Mouse (Mus musculus): Measurements from ENCODE around the gene Unk. TPM values are rescaled to one million over a fixed set of nuclear protein-coding genes. Genes with fewer than 3 reads are reported as not detected.

The Unk gene
- polyA plus RNA-seq (2015; fragmentation: Nextera tagmentation; extraction: Ambion mirVana): 32.4 and 33.1 TPM in 2 replicates

DNA sequence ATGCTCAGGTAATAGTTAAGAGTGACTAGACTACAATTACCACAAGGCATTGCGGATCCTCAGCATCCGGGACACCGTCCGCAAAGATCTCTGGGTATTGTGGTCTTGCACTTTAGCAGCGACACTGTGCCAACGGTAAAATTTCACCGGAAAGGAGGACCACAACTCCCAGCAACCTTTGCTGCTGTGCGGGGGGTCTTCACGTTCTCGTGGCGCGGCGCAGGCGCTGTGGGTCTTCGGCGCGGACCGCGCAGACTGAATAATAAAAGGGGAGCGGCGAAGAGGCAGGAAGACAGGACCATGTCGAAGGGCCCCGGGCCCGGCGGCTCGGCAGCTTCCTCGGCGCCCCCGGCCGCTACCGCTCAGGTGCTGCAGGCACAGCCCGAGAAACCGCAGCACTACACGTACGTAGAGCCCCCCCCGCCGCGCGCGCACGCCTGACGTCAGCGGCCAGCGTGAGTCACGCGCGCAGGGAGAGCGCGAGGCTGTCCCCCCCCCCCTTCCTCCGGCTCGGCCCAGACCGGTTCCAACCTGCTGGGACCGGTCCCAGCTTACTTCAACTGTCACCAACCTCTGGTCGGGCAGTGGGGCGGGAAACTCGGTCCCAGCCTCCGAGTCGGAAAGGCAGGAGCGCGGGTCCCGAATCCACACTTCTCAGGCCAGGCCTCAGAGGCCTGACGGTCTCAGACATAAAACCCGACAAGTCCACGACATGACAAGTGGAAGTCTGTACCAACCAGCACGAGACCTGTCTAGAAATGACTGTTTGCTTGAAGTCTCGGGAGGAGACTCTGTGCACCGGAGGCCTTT is at the start of gene Unk:
Unk (plus strand) TSS at position 235 of the 810 bp plus-strand sequence.
- 0 out of 2 replicates have a peak, but pooled peaks cover 6% of the 10 kb centered on the region for H3K36me3 ChIP-seq
- peak; percentile 95 for ATAC-seq (ENCODE audit: low read depth)
- H3K27ac ChIP-seq (replicated peaks): peak within 1 kb of the TSS; percentile 100
- H3K27me3 ChIP-seq: no peaks in the 10 kb centered on the region
- peak within 1 kb of the TSS; percentile 81 for H3K4me2 ChIP-seq
- WGBS: under 1% methylated on average over 53 of the region's 67 CpGs
- H3K9ac ChIP-seq: peak within 1 kb of the TSS; percentile 93
- H3K4me3 ChIP-seq: peak within 1 kb of the TSS; percentile 70
- H3K9me3 ChIP-seq: no peaks in the 10 kb centered on the region
- H3K4me1 ChIP-seq (replicated peaks): peaks cover 28% of the 10 kb centered on the region

DNA sequence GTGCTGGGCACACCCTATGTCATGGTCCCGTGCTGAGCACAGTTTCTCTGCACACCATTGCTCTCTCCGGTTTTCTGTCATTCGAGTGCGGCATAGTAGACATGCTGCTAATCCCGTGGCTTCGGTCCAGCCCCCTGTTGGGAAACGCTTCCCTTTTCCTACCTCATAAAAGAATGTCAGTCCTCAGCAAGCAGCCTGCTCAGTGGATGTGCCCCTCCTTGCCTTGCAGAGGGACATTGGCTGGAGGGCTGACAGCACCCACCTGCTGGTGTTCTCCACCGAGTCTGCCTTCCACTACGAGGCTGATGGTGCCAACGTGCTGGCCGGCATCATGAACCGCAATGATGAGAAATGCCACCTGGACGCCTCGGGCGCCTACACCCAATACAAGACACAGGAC is 47.6 kb upstream of the Unk start:
- no peaks in the 10 kb centered on the region for H3K36me3 ChIP-seq

DNA sequence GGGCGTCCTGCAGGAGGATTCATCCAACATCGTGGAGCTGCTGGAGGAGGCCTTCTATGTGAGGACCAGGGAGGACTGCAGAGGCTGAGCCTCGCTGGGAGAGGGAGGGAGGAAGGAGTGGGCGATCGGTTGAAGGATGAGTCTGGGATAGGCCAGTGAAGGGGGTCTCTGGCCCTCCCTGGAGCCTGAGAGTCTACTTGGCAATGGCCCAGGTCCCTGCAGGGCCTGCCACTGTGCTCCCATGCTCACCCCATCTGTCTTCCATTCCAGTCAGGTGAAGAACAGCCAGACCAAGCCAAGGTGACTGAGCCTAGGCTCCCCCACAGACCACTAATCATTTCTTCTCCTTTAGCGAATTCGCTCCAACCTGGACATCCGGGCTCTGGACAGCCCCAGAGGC is 46.8 kb upstream of the Unk start:
- Histone ChIP-seq H3K36me3 (no peaks in the 10 kb centered on the region), H3K9ac (no peak overlapping the region), H3K27ac (replicated peaks) (no peak overlapping the region), H3K4me2 (no peak overlapping the region), H3K4me3 (no peak overlapping the region), H3K9me3 (no peaks in the 10 kb centered on the region), H3K27me3 (peaks cover 3% of the 10 kb centered on the region; the same call in 1 of the 2 replicates), H3K4me1 (replicated peaks) (no peaks in the 10 kb centered on the region)
- ATAC-seq (ENCODE audit: low read depth): no peak
- 87% methylated on average over 8 of the region's 8 CpGs for WGBS

More for the DNA sequence above, 47.6 kb upstream of the Unk start:
- H3K9me3 ChIP-seq: no peaks in the 10 kb centered on the region
- H3K9ac ChIP-seq: no peak overlapping the region
- no peak overlapping the region for H3K4me2 ChIP-seq
- no peak for ATAC-seq (ENCODE audit: low read depth)
- peaks cover 6% of the 10 kb centered on the region for H3K27me3 ChIP-seq
- no peak overlapping the region for H3K27ac ChIP-seq (replicated peaks)
- WGBS: 91% methylated on average over 15 of the region's 15 CpGs
- H3K4me1 ChIP-seq (replicated peaks): no peaks in the 10 kb centered on the region
- no peak overlapping the region for H3K4me3 ChIP-seq

DNA sequence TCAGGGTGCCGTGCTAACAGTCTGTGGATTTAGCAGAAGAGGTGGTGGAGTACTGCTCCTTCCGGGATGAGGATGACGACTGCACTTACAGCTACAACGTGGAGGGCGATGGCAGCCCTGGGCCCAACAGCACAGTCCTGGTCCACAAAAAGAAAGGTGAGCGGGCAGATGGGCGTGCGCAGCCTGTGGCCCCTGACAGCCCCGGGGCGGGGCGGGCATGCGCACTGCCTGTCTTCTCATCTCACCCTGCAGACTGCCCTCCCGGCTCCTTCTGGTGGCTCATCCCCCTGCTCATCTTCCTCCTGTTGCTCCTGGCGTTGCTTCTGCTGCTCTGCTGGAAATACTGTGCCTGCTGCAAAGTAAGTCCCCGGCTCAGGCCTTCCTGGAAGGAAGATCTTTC is 40.4 kb upstream of the Unk start:
- 0 out of 2 replicates have a peak overlapping the region, but pooled peaks have one; percentile 12 for H3K4me3 ChIP-seq
- H3K4me1 ChIP-seq (replicated peaks): no peaks in the 10 kb centered on the region
- H3K9me3 ChIP-seq: no peaks in the 10 kb centered on the region
- H3K4me2 ChIP-seq: no peak overlapping the region
- 24% methylated on average over 15 of the region's 15 CpGs for WGBS
- no peak overlapping the region for H3K27ac ChIP-seq (replicated peaks)
- no peak overlapping the region for H3K9ac ChIP-seq
- ATAC-seq (ENCODE audit: low read depth): no peak
- H3K36me3 ChIP-seq: no peaks in the 10 kb centered on the region
- H3K27me3 ChIP-seq: peaks cover 7% of the 10 kb centered on the region; the same call in 1 of the 2 replicates

DNA sequence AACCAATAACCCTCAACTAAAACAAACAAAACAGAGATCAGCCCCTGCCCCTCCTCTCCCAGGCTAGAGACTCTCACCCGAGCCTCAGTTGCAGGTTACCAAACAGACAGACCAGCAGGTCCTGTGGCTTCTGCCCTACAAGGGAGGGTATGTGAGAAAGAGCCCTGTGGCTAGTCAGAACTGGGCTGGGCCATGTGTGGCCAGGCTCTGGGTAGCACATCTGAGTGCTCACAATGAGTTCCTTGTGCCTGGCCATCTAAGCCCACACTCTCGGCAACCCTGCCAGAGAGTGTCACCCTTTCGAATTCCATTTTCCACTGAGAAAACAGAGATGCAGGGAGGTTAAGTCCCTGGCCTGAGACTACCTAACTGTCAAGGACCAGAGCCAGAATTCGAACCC is 38.0 kb upstream of the Unk start:
- H3K9me3 ChIP-seq: no peaks in the 10 kb centered on the region
- 61% methylated on average over 4 of the region's 4 CpGs for WGBS
- no peak for ATAC-seq (ENCODE audit: low read depth)

DNA sequence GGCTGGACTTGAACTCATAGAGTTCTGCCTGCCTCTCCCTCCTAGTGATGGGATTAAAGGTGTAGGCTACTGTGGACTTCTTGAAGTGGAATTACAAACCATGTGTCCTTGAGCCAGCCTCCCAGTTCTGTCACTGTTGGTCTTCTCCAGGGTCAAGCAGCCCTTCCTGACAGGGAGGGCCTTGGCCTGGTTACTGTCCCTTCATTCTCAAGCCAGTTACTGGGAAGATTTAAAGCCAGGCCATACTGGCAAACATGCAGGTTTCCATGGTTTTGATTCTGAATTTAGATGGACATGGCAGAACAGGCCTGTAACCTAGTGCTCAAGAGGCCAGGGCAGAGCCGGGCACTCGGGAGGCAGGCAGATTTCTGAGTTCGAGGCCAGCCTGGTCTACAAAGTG is 34.9 kb upstream of the Unk start:
- Histone ChIP-seq H3K4me3 (no peak overlapping the region), H3K9ac (no peak overlapping the region), H3K27ac (replicated peaks) (no peak overlapping the region), H3K36me3 (no peaks in the 10 kb centered on the region), H3K9me3 (no peaks in the 10 kb centered on the region), H3K4me2 (no peak overlapping the region), H3K27me3 (peaks cover 9% of the 10 kb centered on the region), H3K4me1 (replicated peaks) (peaks cover 5% of the 10 kb centered on the region)
- 92% methylated on average over 3 of the region's 3 CpGs for WGBS
- no peak for ATAC-seq (ENCODE audit: low read depth)

More for the DNA sequence above, 38.0 kb upstream of the Unk start:
- no peak overlapping the region for H3K9ac ChIP-seq
- no peak overlapping the region for H3K4me3 ChIP-seq
- H3K27ac ChIP-seq (replicated peaks): no peak overlapping the region
- no peaks in the 10 kb centered on the region for H3K4me1 ChIP-seq (replicated peaks)
- peaks cover 7% of the 10 kb centered on the region; the same call in 1 of the 2 replicates for H3K27me3 ChIP-seq
- H3K36me3 ChIP-seq: no peaks in the 10 kb centered on the region
- H3K4me2 ChIP-seq: no peak overlapping the region

DNA sequence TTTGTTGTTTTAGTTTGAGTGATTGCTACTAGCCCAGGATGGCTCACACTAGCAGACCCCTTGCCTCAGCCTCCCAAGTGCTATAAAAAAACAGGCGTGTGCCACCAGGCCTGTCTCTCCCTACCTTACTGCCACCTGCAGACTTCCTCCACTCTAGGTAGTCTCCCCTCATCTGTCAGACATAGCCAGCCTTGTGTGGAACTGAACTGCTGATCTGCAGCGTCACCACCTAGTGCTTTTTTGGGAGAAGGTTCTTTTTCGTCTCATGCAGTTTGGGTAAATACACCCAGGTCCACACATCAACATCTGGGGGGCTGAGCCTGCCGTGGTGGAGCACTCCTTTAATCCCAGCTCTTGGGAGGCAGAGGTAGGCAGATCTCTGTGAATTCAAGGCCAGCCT is 33.1 kb upstream of the Unk start:
- 77% methylated on average over 4 of the region's 4 CpGs for WGBS
- Histone ChIP-seq H3K4me2 (no peak overlapping the region), H3K4me3 (no peak overlapping the region), H3K9me3 (no peaks in the 10 kb centered on the region), H3K36me3 (no peaks in the 10 kb centered on the region), H3K9ac (no peak overlapping the region), H3K4me1 (replicated peaks) (peaks cover 5% of the 10 kb centered on the region), H3K27me3 (peaks cover 11% of the 10 kb centered on the region), H3K27ac (replicated peaks) (no peak overlapping the region)
- ATAC-seq (ENCODE audit: low read depth): no peak

DNA sequence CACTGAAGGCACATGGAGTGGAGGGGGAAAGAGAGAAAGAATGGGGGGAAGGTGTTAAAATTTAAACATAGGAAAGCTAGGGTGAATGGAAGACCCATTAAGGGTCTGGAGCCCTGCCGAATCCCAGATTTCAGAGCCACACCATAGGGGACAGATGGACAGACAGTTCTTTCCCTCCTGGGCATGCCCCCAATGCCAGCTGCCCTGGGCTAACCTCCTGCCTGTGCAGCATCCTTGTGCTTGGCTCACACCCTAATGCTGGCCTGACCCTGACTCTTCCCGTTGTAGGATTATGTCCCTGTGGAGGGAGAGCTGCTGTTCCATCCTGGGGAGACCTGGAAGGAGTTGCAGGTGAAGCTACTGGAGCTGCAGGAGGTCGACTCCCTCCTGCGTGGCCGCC is 32.5 kb upstream of the Unk start:
- no peak overlapping the region for H3K4me2 ChIP-seq
- H3K4me3 ChIP-seq: no peak overlapping the region
- no peaks in the 10 kb centered on the region for H3K36me3 ChIP-seq
- H3K9me3 ChIP-seq: no peaks in the 10 kb centered on the region
- peaks cover 11% of the 10 kb centered on the region for H3K27me3 ChIP-seq
- no peak for ATAC-seq (ENCODE audit: low read depth)
- no peak overlapping the region for H3K9ac ChIP-seq
- 76% methylated on average over 5 of the region's 5 CpGs for WGBS
- H3K4me1 ChIP-seq (replicated peaks): peaks cover 5% of the 10 kb centered on the region
- H3K27ac ChIP-seq (replicated peaks): no peak overlapping the region

DNA sequence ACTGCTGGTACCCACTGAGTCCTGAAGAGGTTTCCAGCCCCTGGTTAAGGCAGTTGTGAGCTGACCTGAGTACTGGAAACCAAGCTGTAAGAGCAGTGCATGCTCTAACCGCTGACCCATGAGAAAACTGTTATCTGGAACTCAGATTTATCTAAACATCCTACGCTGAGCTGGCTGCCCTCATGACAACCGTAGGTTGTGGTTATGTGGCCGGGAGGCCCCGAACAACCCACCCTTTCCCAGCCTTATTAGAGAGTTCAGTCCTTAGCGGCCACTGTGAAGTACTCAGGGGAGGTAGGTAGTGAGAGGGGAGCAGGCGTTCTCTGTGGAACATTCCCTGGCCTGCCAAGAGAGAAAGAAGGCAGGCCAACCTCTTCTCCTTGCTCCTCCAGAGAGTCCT is 31.1 kb upstream of the Unk start:
- 84% methylated on average over 7 of the region's 7 CpGs for WGBS
- Histone ChIP-seq H3K9ac (no peak overlapping the region), H3K4me3 (no peak overlapping the region), H3K36me3 (no peaks in the 10 kb centered on the region), H3K27me3 (peaks cover 7% of the 10 kb centered on the region), H3K9me3 (no peaks in the 10 kb centered on the region), H3K4me2 (no peak overlapping the region), H3K4me1 (replicated peaks) (peaks cover 5% of the 10 kb centered on the region), H3K27ac (replicated peaks) (no peak overlapping the region)
- no peak for ATAC-seq (ENCODE audit: low read depth)

DNA sequence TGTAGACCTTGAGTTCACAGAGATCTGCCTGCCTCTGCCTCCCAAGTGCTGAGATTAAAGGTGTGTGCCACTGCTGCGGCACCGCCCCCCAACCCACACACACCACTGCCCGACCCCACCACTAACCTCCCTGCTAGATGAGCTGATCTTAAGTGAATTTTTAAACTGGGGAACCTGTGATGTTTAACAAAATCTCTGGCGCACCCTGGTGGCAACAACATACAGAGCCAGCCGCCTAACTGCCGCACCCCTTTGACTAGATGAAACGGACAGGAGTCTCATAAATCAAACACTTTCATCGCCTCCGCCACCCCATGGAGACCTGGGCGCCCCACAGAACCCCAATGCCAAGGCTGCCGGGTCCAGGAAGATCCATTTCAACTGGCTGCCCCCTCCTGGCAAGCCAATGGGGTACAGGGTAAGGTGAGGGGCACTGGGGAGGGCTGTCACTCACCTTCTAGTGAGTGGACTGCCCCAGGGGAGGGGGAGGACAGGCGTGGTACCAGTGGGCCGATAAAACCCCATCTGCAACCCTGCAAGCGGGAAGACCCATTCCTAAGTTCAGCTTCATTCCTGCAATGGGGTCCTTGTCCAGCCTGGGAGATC is 30.5 kb upstream of the Unk start:
- H3K9me3 ChIP-seq: no peaks in the 10 kb centered on the region
- H3K4me1 ChIP-seq (replicated peaks): peaks cover 8% of the 10 kb centered on the region
- peak overlapping the region; percentile 34; the same call in 1 of the 2 replicates for H3K9ac ChIP-seq
- 16% methylated on average over 14 of the region's 14 CpGs for WGBS
- no peak overlapping the region for H3K27ac ChIP-seq (replicated peaks)
- ATAC-seq (ENCODE audit: low read depth): no peak
- H3K36me3 ChIP-seq: no peaks in the 10 kb centered on the region
- H3K4me2 ChIP-seq: peak overlapping the region; percentile 26; the same call in 1 of the 2 replicates
- H3K27me3 ChIP-seq: peaks cover 7% of the 10 kb centered on the region
- no peak overlapping the region for H3K4me3 ChIP-seq

DNA sequence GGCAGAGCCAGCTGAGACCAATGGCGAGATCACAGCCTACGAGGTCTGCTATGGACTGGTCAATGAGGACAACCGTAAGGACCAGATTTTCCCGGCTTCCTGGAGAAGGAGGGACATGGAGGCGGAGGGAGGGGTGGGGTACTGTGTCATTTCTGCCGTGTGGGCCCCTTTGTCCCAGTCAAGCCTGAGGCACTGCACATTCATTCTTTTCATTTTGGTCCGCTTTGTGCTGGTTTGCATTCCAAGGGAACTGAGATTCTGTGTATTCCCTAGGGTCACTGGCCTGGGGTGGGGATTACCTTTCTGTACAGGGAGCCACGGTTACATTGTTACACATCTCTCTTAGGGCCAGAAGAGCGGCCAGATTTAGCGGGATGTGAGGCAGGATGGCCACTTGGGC is 29.5 kb upstream of the Unk start:
- ATAC-seq (ENCODE audit: low read depth): no peak
- WGBS: 34% methylated on average over 10 of the region's 10 CpGs
- H3K4me1 ChIP-seq (replicated peaks): peaks cover 18% of the 10 kb centered on the region
- H3K4me3 ChIP-seq: no peak overlapping the region
- no peak overlapping the region for H3K27ac ChIP-seq (replicated peaks)
- H3K27me3 ChIP-seq: peaks cover 7% of the 10 kb centered on the region
- H3K4me2 ChIP-seq: no peak overlapping the region
- H3K9me3 ChIP-seq: no peaks in the 10 kb centered on the region
- H3K9ac ChIP-seq: no peak overlapping the region
- no peaks in the 10 kb centered on the region for H3K36me3 ChIP-seq

DNA sequence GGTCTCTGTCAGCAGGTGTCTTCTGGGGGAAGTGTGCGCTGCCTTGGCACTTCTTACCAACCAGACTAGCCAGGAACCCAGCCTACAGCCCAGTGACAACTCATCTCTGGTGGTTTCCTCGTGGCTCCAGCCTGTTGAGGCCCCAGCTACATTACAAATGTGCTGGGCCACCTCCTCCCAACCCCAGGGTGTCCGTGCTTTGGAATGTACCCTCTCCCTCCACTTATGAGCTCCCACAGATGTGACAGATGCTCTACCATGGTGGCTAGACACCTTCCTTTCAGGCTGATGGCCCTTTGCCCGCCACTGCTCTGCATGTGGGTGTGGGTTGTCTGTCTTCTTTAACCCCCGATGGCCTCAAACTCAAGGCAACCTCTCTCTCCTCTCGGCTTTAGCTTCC is 28.4 kb upstream of the Unk start:
- 72% methylated on average over 6 of the region's 6 CpGs for WGBS
- H3K27me3 ChIP-seq: peaks cover 7% of the 10 kb centered on the region
- H3K4me1 ChIP-seq (replicated peaks): peaks cover 23% of the 10 kb centered on the region
- no peak for ATAC-seq (ENCODE audit: low read depth)
- H3K9me3 ChIP-seq: no peaks in the 10 kb centered on the region
- H3K9ac ChIP-seq: no peak overlapping the region
- no peak overlapping the region for H3K4me2 ChIP-seq
- no peaks in the 10 kb centered on the region for H3K36me3 ChIP-seq
- no peak overlapping the region for H3K4me3 ChIP-seq
- H3K27ac ChIP-seq (replicated peaks): no peak overlapping the region

Measured in neural tube, embryonic 13.5 days (tissue).